Mouse (Mus musculus): ENCODE data around the gene Galp.

Gene Galp

GRCm38 (mm10) chr7:6170871-6171270 is 26.0 kb upstream of the Galp start:
- CTCF ChIA-PET: interaction anchor here in 2 of 4 experiments (0.7 to 2.4 kb wide), 7 partner anchors 14 to 1045 kb away, joined by 3 to 14 read pairs (median 4); partner anchors contain the start of genes Rasl2-9 (in 1 of the 2) and Zfp78 (in 1 of the 2)
- POLR2A ChIA-PET: interaction anchor here (0.6 to 6.2 kb wide), 20 partner anchors 9 to 1108 kb away, joined by 3 to 81 read pairs (median 4); partner anchors contain the start of genes Zfp787 (in 3 of the 4) and U2af2 (in 1 of the 4)

- CTCF ChIA-PET: interaction anchor here (0.6 to 2.4 kb wide), 16 partner anchors 12 to 1046 kb away, joined by 3 to 14 read pairs (median 4); partner anchors contain the start of genes Rasl2-9 (in 1 of the 4) and Zfp78 (in 1 of the 4)
- POLR2A ChIA-PET: interaction anchor here (0.7 to 6.2 kb wide), 43 partner anchors 9 to 1271 kb away, joined by 3 to 81 read pairs (median 5); partner anchors contain the start of genes Zfp787 (in 4 of the 4), U2af2 (in 2 of the 4), Gm44973 (in 1 of the 4) and Zfp667 (in 1 of the 4)
Observed at GRCm38 (mm10) chr7:6171444-6172005, 25.4 kb upstream of the Galp start.

- CTCF ChIA-PET: interaction anchor here (0.6 to 2.8 kb wide), 17 partner anchors 8 to 268 kb away, joined by 3 to 14 read pairs (median 4); no protein-coding TSS in a partner anchor
- POLR2A ChIA-PET: interaction anchor here (0.5 to 6.2 kb wide), 67 partner anchors 8 to 1420 kb away, joined by 3 to 81 read pairs (median 4); partner anchors contain the start of genes Zfp787 (in 4 of the 4), Zfp667 (in 2 of the 4), Fiz1 (in 1 of the 4) and Galp (in 1 of the 4)
Observed at GRCm38 (mm10) chr7:6172006-6172649, 24.8 kb upstream of the Galp start, which contains the start of gene Zfp444. Gene Zfp444, plus strand, starts transcription at chr7:6172226.

GRCm38 (mm10) chr7:6172674-6173244 is 24.1 kb upstream of the Galp start:
- CTCF ChIA-PET: interaction anchor here (0.6 to 2.8 kb wide), 15 partner anchors 9 to 268 kb away, joined by 3 to 14 read pairs (median 4); no protein-coding TSS in a partner anchor

GRCm38 (mm10) chr7:6173872-6174271 is 23.0 kb upstream of the Galp start:
- POLR2A ChIA-PET: interaction anchor here in 2 of 4 experiments (0.6 to 6.2 kb wide), 14 partner anchors 10 to 554 kb away, joined by 3 to 32 read pairs (median 5); partner anchors contain the start of genes Zfp787 (in 2 of the 2) and Zfp78 (in 1 of the 2)
- CTCF ChIA-PET: interaction anchor here (0.7 to 3.2 kb wide), 15 partner anchors 13 to 219 kb away, joined by 3 to 25 read pairs (median 4); partner anchors contain the start of genes Zfp667 (in 1 of the 4) and Zfp787 (in 1 of the 4)

More at GRCm38 (mm10) chr7:6172674-6173244, 24.1 kb upstream of the Galp start:
- POLR2A ChIA-PET: interaction anchor here (0.5 to 6.2 kb wide), 61 partner anchors 8 to 1420 kb away, joined by 3 to 81 read pairs (median 5); partner anchors contain the start of genes Zfp787 (in 4 of the 4), Zfp667 (in 2 of the 4), Fiz1 (in 1 of the 4) and Galp (in 1 of the 4)

- ChIA-PET CTCF (interaction anchor here (0.5 to 3.2 kb wide), 21 partner anchors 10 to 1223 kb away, joined by 3 to 25 read pairs (median 4); partner anchors contain the start of genes Zfp667 (in 1 of the 4) and Zfp787 (in 1 of the 4)), POLR2A (interaction anchor here (0.6 to 6.2 kb wide), 21 partner anchors 10 to 1249 kb away, joined by 3 to 32 read pairs (median 4); partner anchors contain the start of genes Zfp787 (in 3 of the 4), Ssc5d (in 1 of the 4) and Zfp78 (in 1 of the 4))
Observed at GRCm38 (mm10) chr7:6174365-6174987, 22.4 kb upstream of the Galp start.

- ChIA-PET CTCF (interaction anchor here in 3 of 4 experiments (0.6 to 1.8 kb wide), 6 partner anchors 15 to 280 kb away, joined by 4 to 5 read pairs (median 5); no protein-coding TSS in a partner anchor), POLR2A (interaction anchor here in 3 of 4 experiments (0.6 to 5.0 kb wide), 6 partner anchors 8 to 23 kb away, joined by 3 to 29 read pairs (median 5); partner anchors contain the start of gene Zfp787 (in 1 of the 3))
Observed at GRCm38 (mm10) chr7:6179013-6179412, 17.9 kb upstream of the Galp start.

- POLR2A ChIA-PET: interaction anchor here in 3 of 4 experiments (0.5 to 3.4 kb wide), 10 partner anchors 10 to 1112 kb away, joined by 3 to 32 read pairs (median 4); partner anchors contain the start of genes Zfp444 (in 2 of the 3), Galp (in 1 of the 3) and Zfp787 (in 1 of the 3)
Observed at GRCm38 (mm10) chr7:6182882-6183281, 14.0 kb upstream of the Galp start.

GRCm38 (mm10) chr7:6183802-6184201 is 13.1 kb upstream of the Galp start:
- POLR2A ChIA-PET: interaction anchor here (1.0 to 3.4 kb wide), 15 partner anchors 9 to 75 kb away, joined by 3 to 32 read pairs (median 5); partner anchors contain the start of genes Zfp444 (in 2 of the 4), Zfp787 (in 2 of the 4) and Galp (in 1 of the 4)
- CTCF ChIA-PET: interaction anchor here (0.6 to 2.5 kb wide), 12 partner anchors 9 to 1251 kb away, joined by 3 to 7 read pairs (median 4); partner anchors contain the start of gene Zfp444 (in 1 of the 4)

More at GRCm38 (mm10) chr7:6182882-6183281, 14.0 kb upstream of the Galp start:
- CTCF ChIA-PET: interaction anchor here in 3 of 4 experiments (1.1 to 2.5 kb wide), 3 partner anchors 11 to 56 kb away, joined by 4 to 7 read pairs (median 5); no protein-coding TSS in a partner anchor

- ChIA-PET CTCF (interaction anchor here in 3 of 4 experiments (0.6 to 2.5 kb wide), 8 partner anchors 10 to 213 kb away, joined by 3 to 7 read pairs (median 4); partner anchors contain the start of gene Zfp444 (in 1 of the 3)), POLR2A (interaction anchor here (0.5 to 3.4 kb wide), 13 partner anchors 10 to 121 kb away, joined by 3 to 32 read pairs (median 5); partner anchors contain the start of genes Zfp444 (in 2 of the 4), Zfp787 (in 2 of the 4) and Galp (in 1 of the 4))
Observed at GRCm38 (mm10) chr7:6184521-6184920, 12.4 kb upstream of the Galp start.

GRCm38 (mm10) chr7:6185391-6185790 is 11.5 kb upstream of the Galp start:
- POLR2A ChIA-PET: interaction anchor here in 1 of 4 experiments (1.0 to 3.4 kb wide), 3 partner anchors 8 to 21 kb away, joined by 4 to 32 read pairs (median 5); partner anchors contain the start of gene Zfp444
- CTCF ChIA-PET: interaction anchor here (0.6 to 2.5 kb wide), 6 partner anchors 8 to 59 kb away, joined by 3 to 7 read pairs (median 3); no protein-coding TSS in a partner anchor

GRCm38 (mm10) chr7:6186176-6186575 is 10.7 kb upstream of the Galp start:
- ChIA-PET POLR2A (interaction anchor here in 2 of 4 experiments (1.0 to 2.3 kb wide), 5 partner anchors 8 to 59 kb away, joined by 3 to 14 read pairs (median 4); partner anchors contain the start of gene Zfp444 (in 1 of the 2)), CTCF (interaction anchor here (0.6 to 4.4 kb wide), 6 partner anchors 8 to 140 kb away, joined by 3 to 33 read pairs (median 5); no protein-coding TSS in a partner anchor)

GRCm38 (mm10) chr7:6186756-6187155 is 10.1 kb upstream of the Galp start:
- POLR2A ChIA-PET: interaction anchor here in 3 of 4 experiments (0.5 to 2.3 kb wide), 12 partner anchors 8 to 60 kb away, joined by 3 to 14 read pairs (median 3); partner anchors contain the start of genes Zfp444 (in 2 of the 3) and Zfp787 (in 1 of the 3)
- CTCF ChIA-PET: interaction anchor here in 2 of 4 experiments (0.7 to 4.4 kb wide), 4 partner anchors 11 to 60 kb away, joined by 3 to 33 read pairs (median 7); no protein-coding TSS in a partner anchor

GRCm38 (mm10) chr7:6189542-6189941 is 7.3 kb upstream of the Galp start:
- CTCF ChIA-PET: interaction anchor here (0.8 to 4.4 kb wide), 25 partner anchors 9 to 93 kb away, joined by 3 to 46 read pairs (median 4); partner anchors contain the start of gene Zfp444 (in 2 of the 4)
- POLR2A ChIA-PET: interaction anchor here (0.6 to 4.6 kb wide), 31 partner anchors 8 to 1175 kb away, joined by 3 to 29 read pairs (median 4); partner anchors contain the start of genes Zfp444 (in 3 of the 4), Zfp787 (in 2 of the 4), Fiz1 (in 1 of the 4) and Zfp524 (in 1 of the 4)

- POLR2A ChIA-PET: interaction anchor here (0.6 to 4.6 kb wide), 7 partner anchors 12 to 67 kb away, joined by 3 to 29 read pairs (median 4); partner anchors contain the start of genes Zfp444 (in 1 of the 4) and Zfp787 (in 1 of the 4)
Observed at GRCm38 (mm10) chr7:6191376-6191775, 5.5 kb upstream of the Galp start.

More at GRCm38 (mm10) chr7:6191376-6191775, 5.5 kb upstream of the Galp start:
- CTCF ChIA-PET: interaction anchor here in 3 of 4 experiments (0.6 to 4.6 kb wide), 6 partner anchors 22 to 95 kb away, joined by 3 to 114 read pairs (median 10); partner anchors contain the start of gene Zfp667 (in 1 of the 3)
